Mouse (Mus musculus) kidney, postnatal 14 days (tissue): ENCODE measurements around the gene Cabp4.

Source experiments
- DNase-seq: peaks from one replicate; pipeline ENCODE4 v3.0.0; 2022; ENCODE audit warnings: mixed read lengths

Gene Cabp4

DNA sequence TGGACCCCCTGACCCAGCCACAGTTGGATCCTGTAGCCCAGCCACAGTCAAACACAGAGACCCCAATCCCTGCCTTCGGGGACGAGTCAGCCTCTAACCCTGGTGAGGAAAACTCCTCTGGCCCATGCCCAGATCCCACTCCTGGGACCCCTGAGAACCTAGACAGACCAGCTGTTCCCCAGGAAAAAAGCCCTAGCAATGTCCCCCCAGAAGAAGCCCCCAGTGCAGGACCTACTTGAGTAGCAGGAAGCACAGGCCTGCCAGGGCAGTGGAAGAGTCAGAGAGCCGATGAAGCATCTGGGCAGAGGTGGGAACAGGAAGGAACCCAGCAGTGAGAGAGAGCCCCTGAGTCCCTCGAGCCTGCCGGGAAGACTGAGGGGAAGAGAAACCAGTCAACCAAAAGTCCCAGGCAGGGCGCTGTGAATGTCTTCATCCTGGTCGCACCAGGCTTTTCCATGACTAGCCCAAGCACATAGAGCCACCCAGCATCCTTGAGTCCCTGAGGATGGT, at the start of gene Cabp4:
Gene Cabp4, minus strand, starts transcription at position 275 of the 510 bp plus-strand sequence.
- no peak for DNase-seq

- no peak for DNase-seq
Measured at GRCm38 (mm10) chr19:4193129-4193528, 49.3 kb upstream of the Cabp4 start.

DNA sequence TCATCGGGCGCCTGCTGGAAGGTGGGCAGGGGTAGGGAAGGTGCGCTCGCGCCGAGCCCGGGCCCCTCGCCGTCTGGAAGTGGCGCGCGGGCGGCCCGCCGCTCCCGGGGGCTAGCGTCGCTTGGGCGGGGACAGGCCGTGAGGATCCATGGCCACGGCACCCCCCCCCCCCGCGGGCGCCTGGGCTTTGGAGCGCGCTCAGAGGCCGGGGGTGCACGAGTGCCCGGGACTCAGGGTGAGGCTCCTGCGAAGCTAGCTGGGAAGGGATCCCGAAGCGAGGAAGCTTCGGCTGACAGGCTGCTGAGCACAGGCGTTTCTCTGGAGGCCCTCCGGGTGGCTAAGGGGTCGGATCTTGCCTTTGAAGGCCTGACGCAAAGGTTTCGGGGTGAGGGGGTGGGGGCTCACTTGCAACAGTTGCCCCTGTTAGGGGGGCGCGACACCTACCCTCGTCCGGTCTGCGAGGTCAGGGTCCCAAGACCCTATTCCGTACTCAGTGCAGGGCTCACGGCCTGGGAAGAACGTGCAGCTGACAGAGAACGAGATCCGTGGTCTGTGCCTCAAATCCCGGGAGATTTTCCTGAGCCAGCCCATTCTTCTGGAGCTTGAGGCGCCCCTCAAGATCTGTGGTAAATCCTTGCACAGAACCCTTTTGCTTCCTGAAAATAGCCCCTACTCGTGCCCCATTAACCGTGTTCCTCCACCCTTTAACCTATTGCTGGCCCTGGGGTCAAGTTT, 48.6 kb upstream of the Cabp4 start:
- no peak for DNase-seq

DNA sequence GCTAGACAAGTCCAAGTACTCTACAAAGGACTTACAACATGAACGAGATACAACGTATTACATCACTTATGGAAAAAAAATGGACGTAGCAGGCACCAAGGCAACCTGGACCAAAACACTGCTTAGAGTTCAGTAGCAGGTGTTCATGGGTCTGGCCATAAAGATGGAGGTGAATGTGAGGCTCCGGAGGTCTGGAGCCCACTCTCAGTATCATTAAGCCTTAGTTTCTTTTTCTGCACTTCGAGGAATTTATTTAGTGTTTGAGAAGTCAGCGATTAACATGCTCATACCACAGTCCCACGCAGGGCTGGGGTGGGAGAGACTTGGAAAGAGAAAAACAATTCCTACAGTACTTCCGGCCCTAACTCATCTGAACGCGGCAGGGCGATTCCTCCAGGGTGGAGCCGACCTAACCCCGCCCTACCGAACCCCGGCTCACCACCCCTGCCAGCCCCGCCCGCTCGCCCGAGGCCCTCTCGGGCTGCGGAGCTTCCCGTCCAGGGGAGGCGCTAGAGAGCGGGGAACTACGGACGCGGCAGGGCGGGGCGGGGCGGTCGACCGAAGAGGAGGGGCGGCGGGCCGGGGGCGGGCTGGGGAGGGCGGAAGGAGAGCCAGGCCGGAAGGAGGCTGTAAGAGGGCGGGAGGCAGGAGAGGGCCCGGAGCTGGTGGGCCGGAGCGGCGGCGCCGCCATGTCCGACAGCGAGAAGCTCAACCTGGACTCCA, 47.9 kb upstream of the Cabp4 start, which contains the start of gene Ppp1ca:
Gene Ppp1ca, plus strand, starts transcription at position 538 of the 723 bp plus-strand sequence.
- DNase-seq: peak; percentile 97

GRCm38 (mm10) chr19:4190831-4191334, 47.0 kb upstream of the Cabp4 start, which contains the start of gene Tbc1d10c:
Tbc1d10c (minus strand) TSS chr19:4191284.
- peak; percentile 40 for DNase-seq

GRCm38 (mm10) chr19:4189051-4189620, 45.3 kb upstream of the Cabp4 start:
- DNase-seq: no peak

DNA sequence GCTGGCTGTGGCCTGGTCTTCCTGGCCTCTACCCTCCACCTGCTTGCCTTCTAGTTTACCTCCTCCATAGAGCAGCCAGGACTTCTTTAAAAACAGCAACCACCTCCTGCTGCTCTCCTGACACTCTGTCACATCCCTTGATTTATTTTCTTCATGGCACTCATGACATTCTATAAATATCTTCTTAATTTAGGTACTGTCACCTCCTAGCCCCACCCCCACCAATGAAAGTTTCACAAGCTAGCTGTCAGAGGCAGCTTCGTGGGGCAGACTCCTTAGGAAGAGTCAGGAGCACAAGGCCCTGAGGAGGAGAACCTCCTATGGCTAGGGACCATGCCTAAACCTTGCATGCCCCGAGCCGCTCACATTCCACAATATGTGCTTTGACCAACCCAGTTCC, 43.5 kb upstream of the Cabp4 start:
- no peak for DNase-seq

- DNase-seq: no peak
Measured at GRCm38 (mm10) chr19:4184976-4185975, 41.4 kb upstream of the Cabp4 start.

DNA sequence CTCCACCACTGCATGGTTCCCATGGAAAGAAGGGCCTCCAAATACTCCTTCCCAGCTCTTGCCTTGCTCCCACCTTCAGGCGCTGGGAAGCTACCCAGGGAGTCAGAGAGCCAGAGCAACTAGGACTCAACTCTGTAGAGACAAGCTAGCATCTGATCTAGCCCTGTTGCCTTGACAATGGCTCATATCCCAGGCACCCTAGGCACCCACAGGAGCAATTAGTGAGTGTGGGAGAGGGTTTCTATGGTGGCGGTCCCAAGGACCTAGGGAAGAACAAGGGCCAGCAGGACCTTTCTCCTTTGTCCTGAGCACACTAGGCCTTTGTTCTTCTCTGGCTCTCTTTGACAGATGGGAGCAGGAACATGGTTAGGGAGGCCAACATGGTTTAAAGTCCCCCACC, 39.9 kb upstream of the Cabp4 start:
- DNase-seq: no peak

DNA sequence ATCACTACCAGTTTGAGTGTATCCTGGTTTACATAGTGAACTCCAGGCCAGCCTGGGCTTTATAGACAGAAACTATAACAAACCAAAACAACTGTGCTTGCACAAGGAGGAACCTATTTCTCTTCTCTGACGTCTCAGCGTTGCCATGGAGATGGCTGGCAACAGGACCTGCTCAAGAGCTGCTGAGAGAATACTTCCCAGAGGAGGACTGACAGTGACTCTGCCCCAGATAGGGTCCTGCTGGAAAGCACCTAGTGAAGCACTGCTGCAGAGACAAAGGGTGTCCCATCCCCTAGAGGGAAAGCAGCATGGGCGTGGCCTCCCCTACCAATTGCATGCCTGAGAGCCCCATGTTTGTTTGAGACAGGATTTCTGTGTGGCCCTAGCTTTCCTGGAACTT, 38.1 kb upstream of the Cabp4 start:
- DNase-seq: peak; percentile 54

DNA sequence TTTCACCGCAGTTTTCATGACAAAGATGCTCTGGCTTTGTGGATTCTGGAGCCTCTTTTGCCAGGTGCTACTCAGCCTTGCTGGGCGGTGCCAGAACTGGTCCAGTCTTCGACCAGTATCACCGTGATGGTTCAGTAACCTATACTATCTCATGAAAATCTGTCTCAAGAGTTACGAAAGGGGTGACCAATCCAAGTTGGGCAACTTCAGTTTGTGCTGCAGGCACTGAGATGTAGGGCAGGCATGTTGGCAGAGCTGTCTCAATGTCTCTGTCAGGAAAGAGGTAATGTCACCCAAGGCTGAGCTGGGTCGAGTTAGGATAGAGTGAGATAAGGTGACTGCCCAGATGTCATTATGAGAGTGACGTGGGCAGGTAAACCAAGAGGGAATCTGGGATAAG, 36.6 kb upstream of the Cabp4 start:
- no peak for DNase-seq

DNA sequence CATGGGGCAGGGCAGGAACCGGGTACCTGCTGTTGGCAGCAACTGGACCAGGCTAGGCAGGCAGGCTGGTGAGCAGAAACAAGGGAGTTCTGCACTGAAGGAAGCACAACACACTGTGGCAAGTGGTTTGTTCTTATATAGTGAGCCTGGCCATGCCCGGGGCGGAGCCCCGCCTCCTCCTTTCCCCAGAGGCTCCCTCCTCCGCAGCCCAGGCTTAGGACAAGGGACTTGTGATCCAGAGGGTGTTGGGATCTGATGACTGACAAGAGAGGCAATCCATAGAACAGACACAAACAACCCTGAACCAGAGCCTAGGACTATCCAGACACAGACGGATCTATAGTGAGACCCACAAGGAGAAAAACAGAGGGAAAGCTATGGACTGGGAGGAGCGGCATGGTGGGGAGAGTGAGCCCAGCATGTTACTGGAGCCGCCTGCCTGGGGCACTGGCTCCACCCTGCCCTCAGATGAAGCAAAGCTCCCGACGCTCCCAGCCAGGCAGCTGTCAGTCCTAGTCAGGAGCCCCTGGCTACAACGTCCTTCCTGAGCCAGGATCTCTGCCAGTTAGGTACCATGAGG, 31.6 kb upstream of the Cabp4 start, which contains the start of gene Carns1:
Gene Carns1, minus strand, starts transcription at position 112 of the 580 bp plus-strand sequence.
- no peak for DNase-seq

DNA sequence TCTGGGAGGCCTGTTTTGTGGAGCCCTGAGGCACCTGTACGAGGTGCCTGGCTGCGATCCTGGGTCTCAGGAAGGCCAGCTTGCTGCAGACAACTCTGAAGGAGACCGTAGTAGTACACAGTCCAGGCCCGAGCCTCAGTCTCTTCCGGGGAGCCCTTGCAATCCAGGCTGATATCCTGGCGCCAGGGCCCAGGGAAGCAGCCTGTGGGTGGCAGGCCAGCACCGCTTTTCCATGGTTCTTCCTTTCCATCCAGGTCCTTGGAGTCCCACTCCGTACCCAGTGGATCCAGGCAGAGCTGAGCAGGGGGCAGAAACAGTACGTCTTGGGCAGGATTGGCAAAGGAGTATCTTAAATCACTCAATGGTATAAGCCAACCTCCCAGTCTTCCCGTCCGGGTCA, 29.1 kb upstream of the Cabp4 start:
- DNase-seq: no peak

DNA sequence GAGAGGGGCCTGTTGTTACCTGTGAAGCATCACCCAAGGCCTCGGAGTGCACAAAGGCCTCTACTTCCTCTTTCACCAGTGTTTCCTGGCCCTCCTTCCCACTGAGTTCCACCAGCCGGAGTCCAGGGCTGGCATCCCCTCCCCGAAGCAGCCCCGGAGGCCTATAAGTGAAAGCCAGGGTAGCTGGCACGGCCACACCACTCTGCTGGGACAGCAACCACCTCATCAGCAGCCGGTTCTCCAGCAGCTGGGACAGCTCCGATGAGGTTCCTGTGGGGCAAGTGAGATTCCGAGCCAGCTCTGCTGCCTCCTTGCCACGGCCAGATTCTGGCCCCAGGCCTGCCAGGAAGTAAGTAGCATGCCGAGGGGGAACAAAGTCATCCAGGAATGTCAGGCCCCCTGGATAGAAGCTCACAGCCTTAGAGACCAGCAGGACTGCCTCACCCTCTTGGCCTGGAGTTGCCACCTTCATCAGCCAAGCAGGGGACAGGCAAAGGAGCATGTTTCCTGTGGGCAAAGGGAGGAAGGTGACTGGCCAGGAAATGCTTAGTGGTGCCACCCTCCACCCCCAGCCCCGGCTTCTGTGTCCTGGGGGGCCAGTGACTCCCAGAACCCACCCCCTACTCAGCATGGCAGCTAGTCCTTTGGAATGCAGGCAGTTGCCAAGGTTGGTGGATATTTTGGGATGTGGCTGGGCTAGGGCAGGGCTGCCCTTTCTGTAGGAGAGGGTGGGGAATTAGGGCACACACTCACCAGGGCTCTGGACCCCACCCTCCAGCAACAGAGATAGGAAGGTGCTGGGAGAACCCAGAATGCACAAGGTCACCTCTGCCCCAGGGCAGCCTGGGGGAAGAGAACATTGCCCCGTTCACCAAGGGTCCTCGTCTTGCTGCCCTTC, 27.8 kb upstream of the Cabp4 start:
- no peak for DNase-seq

GRCm38 (mm10) chr19:4170723-4171392, 27.0 kb upstream of the Cabp4 start:
- DNase-seq: no peak

GRCm38 (mm10) chr19:4169810-4170209, 26.0 kb upstream of the Cabp4 start:
- DNase-seq: no peak

GRCm38 (mm10) chr19:4169378-4169784, 25.5 kb upstream of the Cabp4 start:
- DNase-seq: peak; percentile 100

GRCm38 (mm10) chr19:4166678-4167476, 23.0 kb upstream of the Cabp4 start:
- no peak for DNase-seq

DNA sequence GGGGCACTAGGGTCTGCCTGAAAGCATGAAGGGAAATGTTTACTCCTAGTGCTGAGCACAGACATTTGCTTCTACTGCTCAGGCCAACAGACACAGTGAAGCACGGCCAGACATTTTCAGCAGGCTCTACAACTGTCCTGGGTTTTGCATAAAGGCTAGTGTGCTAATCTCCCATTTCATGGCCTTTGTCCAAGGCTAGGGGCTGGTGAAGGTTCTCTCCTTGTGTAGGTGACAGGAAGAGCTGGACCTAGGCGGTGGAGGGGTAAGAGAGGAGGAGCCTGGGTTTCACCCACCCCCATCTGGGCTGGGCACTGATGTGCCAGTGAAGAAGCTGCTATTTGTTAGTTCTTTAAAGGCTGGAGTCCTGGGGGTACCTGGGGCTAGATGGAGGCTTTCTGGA, 20.9 kb upstream of the Cabp4 start:
- DNase-seq: no peak
